Mouse (Mus musculus): Measurements from ENCODE around the gene 1110032F04Rik.

DNA sequence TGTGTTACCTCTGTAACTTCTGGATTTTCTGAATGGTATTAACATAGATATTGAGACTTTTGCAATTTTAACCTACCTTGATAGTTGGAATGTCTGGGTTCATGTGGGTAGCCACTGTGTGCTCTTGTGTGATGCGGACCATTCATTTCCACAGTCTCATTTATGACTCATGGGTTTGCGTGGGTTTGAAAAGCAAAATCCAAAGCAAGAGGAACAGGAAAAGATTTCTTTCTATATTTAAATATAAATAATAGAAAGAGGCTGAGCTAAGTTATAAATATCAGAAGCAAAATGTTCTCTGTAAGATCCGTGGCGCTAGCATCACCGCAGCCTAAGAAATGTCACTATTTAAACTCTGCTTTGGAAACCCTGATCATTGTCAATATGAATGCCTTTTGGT is 41.7 kb upstream of the 1110032F04Rik start:
- TF ChIP-seq CTCF (IDR thresholded peaks at IDR 0.05; ENCODE audit: low read depth), result no peak
- TF ChIP-seq EP300 (optimal IDR thresholded peaks at IDR 0.05), result no peak

All from stomach, postnatal 0 days (tissue).